Mouse (Mus musculus) right cerebral cortex, adult 18-20 months (tissue): ENCODE data around the gene Ptprg.

Experiments used
- DNase-seq: peaks from one replicate; pipeline ENCODE4 v3.0.0; 2022; ENCODE audit warnings: mixed read lengths

Ptprg gene

GRCm38 (mm10) chr14:11569734-11570133 is 16.4 kb downstream of the Ptprg start:
- no peak for DNase-seq

- DNase-seq: no peak
These were observed 18.5 kb downstream of the Ptprg start for GRCm38 (mm10) chr14:11571766-11572394.

- DNase-seq: no peak
These were observed 19.1 kb downstream of the Ptprg start for GRCm38 (mm10) chr14:11572395-11572784.

GRCm38 (mm10) chr14:11573710-11574109 is 20.4 kb downstream of the Ptprg start:
- no peak for DNase-seq

GRCm38 (mm10) chr14:11577276-11577909 is 24.1 kb downstream of the Ptprg start:
- no peak for DNase-seq

- no peak for DNase-seq
These were observed 24.6 kb downstream of the Ptprg start for GRCm38 (mm10) chr14:11577910-11578309.

- DNase-seq: no peak
These were observed 25.2 kb downstream of the Ptprg start for GRCm38 (mm10) chr14:11578492-11578967.

- no peak for DNase-seq
These were observed 26.6 kb downstream of the Ptprg start for GRCm38 (mm10) chr14:11579950-11580349.

GRCm38 (mm10) chr14:11584263-11584662 is 30.9 kb downstream of the Ptprg start:
- DNase-seq: no peak

GRCm38 (mm10) chr14:11584929-11585633 is 31.7 kb downstream of the Ptprg start:
- DNase-seq: no peak

- no peak for DNase-seq
These were observed 37.1 kb downstream of the Ptprg start for GRCm38 (mm10) chr14:11590387-11590786.

GRCm38 (mm10) chr14:11592650-11593049 is 39.3 kb downstream of the Ptprg start:
- no peak for DNase-seq

- DNase-seq: no peak
These were observed 41.0 kb downstream of the Ptprg start for GRCm38 (mm10) chr14:11594336-11594735.

GRCm38 (mm10) chr14:11604133-11604865 is 51.0 kb downstream of the Ptprg start:
- no peak for DNase-seq

GRCm38 (mm10) chr14:11608366-11608765 is 55.0 kb downstream of the Ptprg start:
- no peak for DNase-seq

- DNase-seq: no peak
These were observed 56.7 kb downstream of the Ptprg start for GRCm38 (mm10) chr14:11609857-11610582.

- DNase-seq: no peak
These were observed 59.1 kb downstream of the Ptprg start for GRCm38 (mm10) chr14:11612426-11612825.

GRCm38 (mm10) chr14:11613146-11613545 is 59.8 kb downstream of the Ptprg start:
- DNase-seq: no peak

- DNase-seq: no peak
These were observed 62.4 kb downstream of the Ptprg start for GRCm38 (mm10) chr14:11615697-11616096.

GRCm38 (mm10) chr14:11617362-11617761 is 64.0 kb downstream of the Ptprg start:
- no peak for DNase-seq

- DNase-seq: no peak
These were observed 64.9 kb downstream of the Ptprg start for GRCm38 (mm10) chr14:11618140-11618705.

- DNase-seq: no peak
These were observed 66.3 kb downstream of the Ptprg start for GRCm38 (mm10) chr14:11619606-11620005.
